Mouse (Mus musculus): ENCODE data around the gene 1110017D15Rik. TPM values are rescaled to one million over a fixed set of nuclear protein-coding genes. Genes with fewer than 3 reads are reported as not detected.

The 1110017D15Rik gene
- polyA plus RNA-seq, 1 experiment from 2014 or later, result 1.2 TPM

DNA sequence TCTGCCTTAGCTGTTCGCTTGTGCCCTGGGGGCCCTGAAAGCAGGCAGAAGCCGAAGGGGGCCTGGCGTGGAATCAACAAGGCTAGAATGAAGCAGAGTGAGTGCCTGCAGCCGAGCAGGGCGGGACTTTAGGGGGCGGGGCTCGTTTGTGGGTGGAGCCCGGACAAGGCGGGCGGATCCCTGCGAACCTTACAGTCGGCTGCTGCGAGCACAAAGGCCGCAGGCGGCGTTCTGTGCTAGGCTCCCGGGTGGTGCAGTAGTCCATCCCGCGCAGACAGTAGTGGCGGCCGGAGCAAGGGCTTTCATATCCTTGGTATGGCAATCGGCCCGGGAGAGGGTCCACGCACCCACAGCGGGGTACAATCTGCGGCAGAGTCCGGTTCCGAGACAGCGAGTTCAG is 10.2 kb downstream of the 1110017D15Rik start:
- Histone ChIP-seq H3K36me3 (ENCODE audit: control insufficient read depth, insufficient read depth) (no peaks in the 10 kb centered on the region), H3K9me3 (replicated peaks; ENCODE audit: control insufficient read depth, low read length) (no peaks in the 10 kb centered on the region), H3K4me3 (ENCODE audit: low read length) (peak overlapping the region; percentile 57), H3K4me1 (ENCODE audit: control insufficient read depth, insufficient read depth, low read length) (peaks cover 8% of the 10 kb centered on the region; the same call in 1 of the 2 replicates), H3K9ac (ENCODE audit: low read length) (peak overlapping the region; percentile 63), H3K27me3 (ENCODE audit: control insufficient read depth, insufficient read depth, low read length) (peaks cover 12% of the 10 kb centered on the region), H3K4me2 (ENCODE audit: low read depth, low read length) (peak overlapping the region; percentile 89), H3K27ac (ENCODE audit: low read length) (no peak overlapping the region)
- under 1% methylated on average over 29 of the region's 29 CpGs for WGBS
- peak; percentile 63 for ATAC-seq (replicated peaks; ENCODE audit: extremely low read depth, insufficient read depth, low FRiP score)

DNA sequence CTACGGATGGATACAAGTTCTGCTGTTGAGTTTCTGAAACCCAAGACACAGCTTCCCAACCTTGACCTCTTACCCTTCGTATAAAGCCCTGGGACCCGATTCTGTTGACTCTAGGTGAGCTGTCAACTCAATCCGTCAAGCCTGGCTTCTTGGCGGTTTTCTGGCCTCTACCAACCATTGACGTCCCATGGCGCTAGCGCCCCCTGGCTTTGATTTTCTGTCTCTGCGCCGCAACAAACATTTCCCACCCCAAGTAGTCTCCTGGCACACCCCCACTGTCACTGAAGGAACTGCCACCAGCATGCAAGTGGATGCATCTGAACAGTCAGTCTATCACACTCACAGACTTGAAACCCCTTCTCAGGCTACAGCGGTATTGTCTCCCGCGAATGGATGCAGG is 11.0 kb downstream of the 1110017D15Rik start:
- WGBS, result 15% methylated on average over 13 of the region's 13 CpGs
- H3K9ac ChIP-seq (ENCODE audit: low read length), result no peak overlapping the region

DNA sequence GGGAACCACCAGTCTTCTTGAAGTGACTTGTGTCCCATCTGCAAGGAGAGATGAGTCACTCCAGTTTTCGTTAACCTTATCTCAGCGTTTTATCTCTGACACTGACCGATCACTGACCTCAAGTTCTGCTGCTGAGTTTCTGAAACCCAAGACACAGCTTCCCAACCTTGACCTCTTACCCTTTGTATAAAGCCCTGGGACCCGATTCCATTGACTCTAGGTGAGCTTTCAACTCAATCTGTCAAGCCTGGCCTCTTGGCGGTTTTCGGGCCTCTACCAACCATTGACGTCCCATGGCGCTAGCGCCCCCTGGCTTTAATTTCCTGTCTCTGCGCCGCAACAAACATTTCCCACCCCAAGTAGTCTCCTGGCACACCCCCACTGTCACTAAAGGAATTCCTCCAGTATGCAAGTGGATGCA is 12.0 kb downstream of the 1110017D15Rik start:
- ATAC-seq (replicated peaks; ENCODE audit: extremely low read depth, insufficient read depth, low FRiP score), result no peak
- Histone ChIP-seq H3K4me1 (ENCODE audit: control insufficient read depth, insufficient read depth, low read length) (peaks cover 8% of the 10 kb centered on the region; the same call in 1 of the 2 replicates), H3K4me2 (ENCODE audit: low read depth, low read length) (no peak overlapping the region), H3K36me3 (ENCODE audit: control insufficient read depth, insufficient read depth) (no peaks in the 10 kb centered on the region), H3K27me3 (ENCODE audit: control insufficient read depth, insufficient read depth, low read length) (peaks cover 25% of the 10 kb centered on the region), H3K27ac (ENCODE audit: low read length) (no peak overlapping the region), H3K9me3 (replicated peaks; ENCODE audit: control insufficient read depth, low read length) (no peaks in the 10 kb centered on the region), H3K4me3 (ENCODE audit: low read length) (no peak overlapping the region), H3K9ac (ENCODE audit: low read length) (no peak overlapping the region)
- WGBS, result 53% methylated on average over 11 of the region's 11 CpGs

More for the DNA sequence above, 11.0 kb downstream of the 1110017D15Rik start:
- H3K4me2 ChIP-seq (ENCODE audit: low read depth, low read length), result peak overlapping the region; percentile 89
- no peak overlapping the region for H3K27ac ChIP-seq (ENCODE audit: low read length)
- H3K4me1 ChIP-seq (ENCODE audit: control insufficient read depth, insufficient read depth, low read length), result peaks cover 8% of the 10 kb centered on the region; the same call in 1 of the 2 replicates
- H3K9me3 ChIP-seq (replicated peaks; ENCODE audit: control insufficient read depth, low read length), result no peaks in the 10 kb centered on the region
- no peak for ATAC-seq (replicated peaks; ENCODE audit: extremely low read depth, insufficient read depth, low FRiP score)
- no peaks in the 10 kb centered on the region for H3K36me3 ChIP-seq (ENCODE audit: control insufficient read depth, insufficient read depth)
- H3K4me3 ChIP-seq (ENCODE audit: low read length), result peak overlapping the region; percentile 57
- peaks cover 14% of the 10 kb centered on the region for H3K27me3 ChIP-seq (ENCODE audit: control insufficient read depth, insufficient read depth, low read length)

DNA sequence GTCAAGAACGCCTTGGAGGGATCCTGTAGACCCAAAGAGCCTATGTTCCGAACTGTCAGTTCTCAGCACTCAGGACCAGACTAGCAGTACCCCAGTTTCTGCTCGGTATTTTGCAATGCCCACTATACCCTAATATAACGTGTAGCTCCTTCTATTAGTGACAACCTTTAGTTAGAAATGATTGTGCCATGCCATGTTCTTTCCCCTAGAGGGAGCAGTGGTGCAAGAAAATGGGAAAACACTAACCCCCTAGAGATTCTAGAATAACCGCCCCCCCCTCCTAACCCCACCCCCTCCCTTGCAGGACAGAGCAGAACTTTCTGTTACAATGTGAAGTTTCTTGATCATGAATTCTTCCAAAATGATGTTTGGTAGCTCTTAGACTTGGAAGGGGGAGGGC is 12.8 kb downstream of the 1110017D15Rik start:
- no peak for ATAC-seq (replicated peaks; ENCODE audit: extremely low read depth, insufficient read depth, low FRiP score)
- H3K27me3 ChIP-seq (ENCODE audit: control insufficient read depth, insufficient read depth, low read length), result peaks cover 33% of the 10 kb centered on the region
- 74% methylated on average over 5 of the region's 5 CpGs for WGBS
- H3K9me3 ChIP-seq (replicated peaks; ENCODE audit: control insufficient read depth, low read length), result no peaks in the 10 kb centered on the region
- H3K4me3 ChIP-seq (ENCODE audit: low read length), result no peak overlapping the region
- no peak overlapping the region for H3K27ac ChIP-seq (ENCODE audit: low read length)
- H3K36me3 ChIP-seq (ENCODE audit: control insufficient read depth, insufficient read depth), result no peaks in the 10 kb centered on the region
- H3K4me1 ChIP-seq (ENCODE audit: control insufficient read depth, insufficient read depth, low read length), result peaks cover 8% of the 10 kb centered on the region; the same call in 1 of the 2 replicates
- H3K4me2 ChIP-seq (ENCODE audit: low read depth, low read length), result no peak overlapping the region
- H3K9ac ChIP-seq (ENCODE audit: low read length), result no peak overlapping the region

DNA sequence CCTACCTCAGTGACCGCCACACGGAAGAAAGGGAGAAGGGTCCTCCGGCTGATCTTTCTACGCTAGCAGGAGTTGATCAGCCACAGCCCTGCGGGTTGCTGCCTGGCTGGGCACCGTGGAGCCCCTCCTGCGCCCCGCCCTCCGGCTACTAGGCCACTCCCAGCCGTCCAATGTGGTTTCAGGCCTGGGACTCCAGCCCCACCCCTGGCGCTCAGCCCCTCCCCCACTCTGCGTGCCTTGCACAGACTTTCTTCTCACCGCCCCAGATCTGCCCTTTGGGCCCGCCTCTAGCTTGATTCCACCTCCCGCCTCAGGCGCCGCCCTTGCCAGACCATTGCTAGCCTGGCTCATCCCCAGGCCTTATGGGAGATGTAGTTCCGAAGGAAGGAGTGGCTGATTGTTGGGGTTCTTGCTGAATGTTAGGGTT is 14.1 kb downstream of the 1110017D15Rik start, which contains the start of gene AI464131:
Gene AI464131, minus strand, starts transcription at position 91 of the 427 bp plus-strand sequence.
- Histone ChIP-seq H3K9ac (ENCODE audit: low read length) (peak within 1 kb of the TSS; percentile 63), H3K4me1 (ENCODE audit: control insufficient read depth, insufficient read depth, low read length) (peaks cover 17% of the 10 kb centered on the region), H3K4me2 (ENCODE audit: low read depth, low read length) (peak within 1 kb of the TSS; percentile 72), H3K27ac (ENCODE audit: low read length) (no peak within 1 kb of the TSS), H3K4me3 (ENCODE audit: low read length) (peak within 1 kb of the TSS; percentile 56), H3K27me3 (ENCODE audit: control insufficient read depth, insufficient read depth, low read length) (peaks cover 39% of the 10 kb centered on the region), H3K36me3 (ENCODE audit: control insufficient read depth, insufficient read depth) (no peaks in the 10 kb centered on the region), H3K9me3 (replicated peaks; ENCODE audit: control insufficient read depth, low read length) (no peaks in the 10 kb centered on the region)
- ATAC-seq (replicated peaks; ENCODE audit: extremely low read depth, insufficient read depth, low FRiP score), result peak; percentile 93
- under 1% methylated on average over 18 of the region's 18 CpGs for WGBS

DNA sequence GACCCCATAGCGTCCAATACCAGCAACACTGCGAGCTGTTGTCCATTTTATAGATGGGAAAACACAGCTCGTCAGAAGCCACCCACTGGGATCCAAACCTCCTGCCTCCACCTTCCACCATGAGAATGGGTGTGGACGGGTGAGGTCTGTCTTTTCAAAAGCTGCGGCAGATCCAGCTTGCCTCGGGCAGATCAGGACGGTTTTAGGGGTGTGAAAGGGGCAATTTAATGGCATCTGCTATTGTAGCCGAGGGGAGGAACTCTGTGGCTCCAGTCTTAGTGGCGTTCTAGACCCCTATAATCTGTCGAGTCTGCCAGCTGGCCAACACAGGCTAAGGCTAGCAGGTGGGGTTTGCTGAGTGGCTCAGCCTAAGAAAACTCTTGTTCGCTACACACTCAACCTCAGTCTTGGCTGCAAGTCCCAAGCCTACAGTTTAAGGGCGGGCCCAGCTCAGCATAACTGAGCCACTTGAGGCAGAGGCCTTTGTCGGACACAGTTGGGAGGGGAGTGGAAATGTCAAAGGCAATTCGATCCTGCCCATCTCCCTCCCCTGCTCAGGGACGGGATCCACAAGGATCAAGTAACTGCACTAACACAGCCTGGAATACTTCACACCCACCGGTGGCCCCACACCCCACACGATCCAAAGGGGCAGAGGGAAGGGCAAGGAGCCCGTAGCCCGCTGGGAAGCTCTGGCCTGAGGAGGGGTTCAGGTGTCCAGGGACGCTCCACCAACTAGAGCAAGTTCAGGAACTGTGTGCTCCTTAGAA is 14.8 kb downstream of the 1110017D15Rik start:
- Histone ChIP-seq H3K4me1 (ENCODE audit: control insufficient read depth, insufficient read depth, low read length) (peaks cover 24% of the 10 kb centered on the region), H3K4me3 (ENCODE audit: low read length) (peak overlapping the region; percentile 56), H3K27ac (ENCODE audit: low read length) (no peak overlapping the region), H3K36me3 (ENCODE audit: control insufficient read depth, insufficient read depth) (no peaks in the 10 kb centered on the region), H3K9ac (ENCODE audit: low read length) (peak overlapping the region; percentile 63), H3K9me3 (replicated peaks; ENCODE audit: control insufficient read depth, low read length) (no peaks in the 10 kb centered on the region), H3K27me3 (ENCODE audit: control insufficient read depth, insufficient read depth, low read length) (peaks cover 45% of the 10 kb centered on the region), H3K4me2 (ENCODE audit: low read depth, low read length) (peak overlapping the region; percentile 72)
- 19% methylated on average over 20 of the region's 20 CpGs for WGBS
- peak; percentile 34 for ATAC-seq (replicated peaks; ENCODE audit: extremely low read depth, insufficient read depth, low FRiP score)

DNA sequence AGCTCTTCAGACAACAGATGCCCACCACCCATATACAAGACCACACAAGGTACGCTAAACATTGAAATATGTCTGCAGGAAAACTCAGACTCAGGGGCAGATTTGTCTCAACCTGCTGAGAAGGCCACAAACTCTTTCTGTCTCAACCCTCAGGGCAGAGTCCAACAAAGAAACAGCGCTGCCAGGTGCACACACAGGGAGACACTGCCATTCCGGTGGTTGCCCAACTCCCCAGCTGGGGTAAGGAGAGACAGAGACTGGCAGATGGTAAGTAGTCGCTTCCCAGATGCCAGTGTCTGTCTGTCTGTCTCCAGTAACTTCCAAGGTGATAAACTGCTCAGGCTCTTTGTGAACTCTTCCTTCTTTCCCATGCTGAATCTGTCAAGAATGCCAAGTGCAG is 16.3 kb downstream of the 1110017D15Rik start:
- Histone ChIP-seq H3K4me1 (ENCODE audit: control insufficient read depth, insufficient read depth, low read length) (peaks cover 21% of the 10 kb centered on the region), H3K27ac (ENCODE audit: low read length) (no peak overlapping the region), H3K4me3 (ENCODE audit: low read length) (no peak overlapping the region), H3K9me3 (replicated peaks; ENCODE audit: control insufficient read depth, low read length) (no peaks in the 10 kb centered on the region), H3K9ac (ENCODE audit: low read length) (no peak overlapping the region), H3K4me2 (ENCODE audit: low read depth, low read length) (no peak overlapping the region), H3K36me3 (ENCODE audit: control insufficient read depth, insufficient read depth) (no peaks in the 10 kb centered on the region), H3K27me3 (ENCODE audit: control insufficient read depth, insufficient read depth, low read length) (peaks cover 60% of the 10 kb centered on the region)
- ATAC-seq (replicated peaks; ENCODE audit: extremely low read depth, insufficient read depth, low FRiP score), result no peak
- 84% methylated on average over 4 of the region's 4 CpGs for WGBS

DNA sequence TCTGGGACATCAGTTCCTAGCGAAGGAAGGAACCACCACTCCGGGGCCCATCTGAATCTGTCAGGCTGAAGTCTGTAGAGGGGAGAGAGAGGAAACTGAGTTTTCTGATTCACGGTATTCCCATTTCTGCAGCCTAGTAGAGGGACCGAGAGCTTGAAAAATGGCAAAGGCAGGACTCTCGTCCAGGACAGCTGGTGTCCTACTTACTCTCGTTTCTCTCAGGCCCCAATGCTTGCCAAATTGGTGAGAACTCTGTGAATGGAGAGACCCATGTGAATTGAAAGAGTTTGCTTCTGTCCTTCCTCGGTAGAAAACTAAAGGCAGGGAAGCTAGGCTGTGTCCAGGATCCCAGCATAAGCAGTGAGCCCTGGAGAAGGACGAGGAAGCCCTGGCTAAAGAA is 17.5 kb downstream of the 1110017D15Rik start:
- Histone ChIP-seq H3K4me1 (ENCODE audit: control insufficient read depth, insufficient read depth, low read length) (peaks cover 24% of the 10 kb centered on the region), H3K27me3 (ENCODE audit: control insufficient read depth, insufficient read depth, low read length) (peaks cover 60% of the 10 kb centered on the region), H3K27ac (ENCODE audit: low read length) (no peak overlapping the region), H3K9me3 (replicated peaks; ENCODE audit: control insufficient read depth, low read length) (no peaks in the 10 kb centered on the region), H3K4me2 (ENCODE audit: low read depth, low read length) (no peak overlapping the region), H3K4me3 (ENCODE audit: low read length) (no peak overlapping the region), H3K9ac (ENCODE audit: low read length) (no peak overlapping the region), H3K36me3 (ENCODE audit: control insufficient read depth, insufficient read depth) (no peaks in the 10 kb centered on the region)
- 70% methylated on average over 8 of the region's 8 CpGs for WGBS
- ATAC-seq (replicated peaks; ENCODE audit: extremely low read depth, insufficient read depth, low FRiP score), result no peak

DNA sequence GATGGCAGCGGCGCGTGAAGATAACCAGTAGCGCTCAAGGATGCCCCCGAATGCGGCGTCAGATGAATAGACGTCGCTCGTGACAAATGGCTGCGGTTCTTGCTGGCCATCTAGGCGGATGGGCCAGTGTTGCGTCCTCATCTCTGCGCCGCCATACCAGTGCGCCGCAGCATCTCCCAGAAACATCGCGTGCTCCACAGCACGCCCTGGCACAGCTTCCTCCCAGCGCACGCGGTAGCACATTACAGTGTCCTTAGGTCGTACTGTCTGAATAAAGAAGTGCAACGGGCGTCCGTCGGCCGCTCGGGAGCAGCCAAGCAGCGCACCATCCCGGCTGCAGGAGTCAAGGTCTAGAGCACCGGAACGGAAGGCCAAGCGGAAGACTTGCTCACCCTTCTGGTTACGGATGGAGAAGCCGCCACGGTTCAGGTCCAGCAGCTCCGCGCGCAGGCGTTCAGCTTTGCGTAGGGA is 18.2 kb downstream of the 1110017D15Rik start:
- WGBS, result 9% methylated on average over 43 of the region's 43 CpGs
- Histone ChIP-seq H3K4me1 (ENCODE audit: control insufficient read depth, insufficient read depth, low read length) (peaks cover 24% of the 10 kb centered on the region), H3K36me3 (ENCODE audit: control insufficient read depth, insufficient read depth) (no peaks in the 10 kb centered on the region), H3K27ac (ENCODE audit: low read length) (no peak overlapping the region), H3K9me3 (replicated peaks; ENCODE audit: control insufficient read depth, low read length) (no peaks in the 10 kb centered on the region), H3K27me3 (ENCODE audit: control insufficient read depth, insufficient read depth, low read length) (peaks cover 60% of the 10 kb centered on the region), H3K9ac (ENCODE audit: low read length) (no peak overlapping the region), H3K4me2 (ENCODE audit: low read depth, low read length) (peak overlapping the region; percentile 58), H3K4me3 (ENCODE audit: low read length) (peak overlapping the region; percentile 34)
- no peak for ATAC-seq (replicated peaks; ENCODE audit: extremely low read depth, insufficient read depth, low FRiP score)
